Comparison of ENCODE assay signal across 27 mouse cellular contexts in genomic region chr12:109604982-109605721, GRCm38 (mm10). TPM values are rescaled to one million over a fixed set of nuclear protein-coding genes. Genes with fewer than 3 reads are reported as not detected.
DNase-seq lines count a peak whose midpoint lies in the region; ATAC-seq and TF ChIP-seq lines count a peak whose summit lies in the region.
"Had no signal": no experiment of that assay in that cellular context is flagged by ENCODE, and none has a peak within 500 bp of the region (broad histone marks: within the 10 kb centered on the region; RNA-seq: fewer than 3 reads in every experiment).

No protein-coding gene starts in this region.

- WGBS in forebrain, embryonic 12.5 days, result 56% methylated on average over 16 of the region's 16 CpGs
- 56% methylated on average over 16 of the region's 16 CpGs for WGBS in forebrain, embryonic 16.5 days
- 73% methylated on average over 16 of the region's 16 CpGs for WGBS in hindbrain, embryonic 10.5 days
- WGBS in hindbrain, postnatal 0 days, result 62% methylated on average over 16 of the region's 16 CpGs

- peaks cover 9% of the 10 kb centered on the region; the same call in 1 of the 2 replicates for H3K9me3 ChIP-seq in forebrain, embryonic 12.5 days
- H3K9me3 ChIP-seq in forebrain, embryonic 16.5 days (ENCODE audit: control insufficient read depth, low read length), result no peaks in the 10 kb centered on the region
- peaks cover 9% of the 10 kb centered on the region for H3K9me3 ChIP-seq in hindbrain, embryonic 10.5 days
- no peaks in the 10 kb centered on the region for H3K9me3 ChIP-seq in hindbrain, postnatal 0 days (ENCODE audit: low read length)
- H3K9me3 ChIP-seq: intestine, embryonic 15.5 days; liver, embryonic 13.5 days; lung, embryonic 15.5 days; midbrain, embryonic 15.5 days had no signal

- DNase-seq in hindbrain, embryonic 10.5 days (ENCODE audit: low spot score), result no peak
- no peak for DNase-seq in hindbrain, postnatal 0 days (ENCODE audit: low spot score)
- DNase-seq in testis, postnatal 10 days (ENCODE audit: low spot score), result peak; percentile 24
- DNase-seq in testis, postnatal 14 days (ENCODE audit: low spot score), result no peak
- no peak for DNase-seq in cerebellum, adult 11-12 months
- DNase-seq: adrenal gland, postnatal 36 days; cerebellum, adult 18-20 months; cerebellum, postnatal 25 days; embryo, embryonic 11 days; gastrocnemius, postnatal 25 days; heart, postnatal 14 days; kidney, adult 9 months; kidney, postnatal 25 days; layer of hippocampus, adult 9-11 months; left cerebral cortex, postnatal 4 days; liver, embryonic 13.5 days; right cerebral cortex, postnatal 14 days; spleen, adult 18-20 months had no signal

- peaks cover 37% of the 10 kb centered on the region for H3K4me1 ChIP-seq in forebrain, embryonic 12.5 days
- H3K4me1 ChIP-seq in forebrain, embryonic 16.5 days (replicated peaks; ENCODE audit: control insufficient read depth, insufficient read depth, low read length), result no peaks in the 10 kb centered on the region
- H3K4me1 ChIP-seq in hindbrain, embryonic 10.5 days (replicated peaks), result peaks cover 40% of the 10 kb centered on the region
- H3K4me1 ChIP-seq in hindbrain, postnatal 0 days (ENCODE audit: insufficient read depth, low read length), result no peaks in the 10 kb centered on the region
- H3K4me1 ChIP-seq: liver, embryonic 13.5 days had no signal

- no peak overlapping the region for H3K4me3 ChIP-seq in forebrain, embryonic 12.5 days (replicated peaks)
- H3K4me3 ChIP-seq in forebrain, embryonic 16.5 days (replicated peaks; ENCODE audit: low read length), result no peak overlapping the region
- H3K4me3 ChIP-seq in hindbrain, embryonic 10.5 days, result no peak overlapping the region
- no peak overlapping the region for H3K4me3 ChIP-seq in hindbrain, postnatal 0 days (ENCODE audit: low read length)
- H3K4me3 ChIP-seq: intestine, embryonic 15.5 days; left cerebral cortex, adult 2 months; liver, embryonic 13.5 days; lung, embryonic 15.5 days; midbrain, embryonic 15.5 days; myocyte had no signal

- H3K27me3 ChIP-seq in forebrain, embryonic 12.5 days, result 0 out of 2 replicates have a peak, but pooled peaks cover 3% of the 10 kb centered on the region
- H3K27me3 ChIP-seq in forebrain, embryonic 16.5 days (replicated peaks; ENCODE audit: control insufficient read depth, insufficient read depth, low read length), result no peaks in the 10 kb centered on the region
- no peaks in the 10 kb centered on the region; the same call in 1 of the 2 replicates for H3K27me3 ChIP-seq in hindbrain, embryonic 10.5 days (ENCODE audit: insufficient read depth, poor library complexity, severe bottlenecking)
- no peaks in the 10 kb centered on the region for H3K27me3 ChIP-seq in hindbrain, postnatal 0 days (ENCODE audit: insufficient read depth, low read length)
- H3K27me3 ChIP-seq: CH12.LX; intestine, embryonic 15.5 days; liver, embryonic 13.5 days; lung, embryonic 15.5 days; midbrain, embryonic 15.5 days had no signal

- no peak overlapping the region for H3K9ac ChIP-seq in forebrain, embryonic 12.5 days
- H3K9ac ChIP-seq in forebrain, embryonic 16.5 days (replicated peaks; ENCODE audit: low read depth, low read length), result no peak overlapping the region
- no peak overlapping the region for H3K9ac ChIP-seq in hindbrain, postnatal 0 days (replicated peaks; ENCODE audit: low read length)
- H3K9ac ChIP-seq: intestine, embryonic 15.5 days; liver, embryonic 13.5 days; lung, embryonic 15.5 days; midbrain, embryonic 15.5 days had no signal

- TF ChIP-seq CTCF in hindbrain, postnatal 0 days (IDR thresholded peaks at IDR 0.05; ENCODE audit: low read depth), result no peak

- H3K27ac ChIP-seq in forebrain, embryonic 12.5 days, result peak overlapping the region; percentile 46; the same call in 1 of the 2 replicates
- H3K27ac ChIP-seq in forebrain, embryonic 16.5 days (ENCODE audit: low read length), result no peak overlapping the region
- H3K27ac ChIP-seq in hindbrain, embryonic 10.5 days, result peak overlapping the region; percentile 40
- H3K27ac ChIP-seq in hindbrain, postnatal 0 days, result no peak overlapping the region
- H3K27ac ChIP-seq: intestine, embryonic 15.5 days; left cerebral cortex, adult 2 months; liver, embryonic 13.5 days; lung, embryonic 15.5 days; midbrain, embryonic 15.5 days had no signal

- ATAC-seq in forebrain, embryonic 12.5 days (ENCODE audit: low FRiP score), result no peak
- no peak for ATAC-seq in forebrain, embryonic 16.5 days
- ATAC-seq in hindbrain, postnatal 0 days, result no peak
- ATAC-seq: intestine, embryonic 15.5 days; midbrain, embryonic 15.5 days had no signal

- peaks cover 76% of the 10 kb centered on the region for H3K36me3 ChIP-seq in forebrain, embryonic 12.5 days (replicated peaks)
- H3K36me3 ChIP-seq in forebrain, embryonic 16.5 days (ENCODE audit: control insufficient read depth, insufficient read depth), result peaks cover 16% of the 10 kb centered on the region
- peaks cover 91% of the 10 kb centered on the region for H3K36me3 ChIP-seq in hindbrain, embryonic 10.5 days
- H3K36me3 ChIP-seq in hindbrain, postnatal 0 days (ENCODE audit: insufficient read depth, low read length), result peaks cover 13% of the 10 kb centered on the region; the same call in 1 of the 2 replicates

- H3K4me2 ChIP-seq in forebrain, embryonic 12.5 days, result no peak overlapping the region
- H3K4me2 ChIP-seq in forebrain, embryonic 16.5 days (ENCODE audit: low read length), result no peak overlapping the region
- no peak overlapping the region for H3K4me2 ChIP-seq in hindbrain, postnatal 0 days (ENCODE audit: low read depth, low read length)
- H3K4me2 ChIP-seq: intestine, embryonic 15.5 days; liver, embryonic 13.5 days; lung, embryonic 15.5 days; midbrain, embryonic 15.5 days had no signal

RNA-seq across cellular contexts. Expression of gene Rtl1, which starts 5.0 kb away (rescaled TPM):
- polyA plus RNA-seq in forebrain, embryonic 12.5 days (2016; fragmentation: Nextera tagmentation; extraction: Ambion mirVana), result 1.4 and 1.6 TPM in 2 replicates
- 0.72 and 1.2 TPM in 2 replicates for polyA plus RNA-seq in forebrain, embryonic 16.5 days (2015; fragmentation: Nextera tagmentation; extraction: Ambion mirVana)
- polyA plus RNA-seq in hindbrain, embryonic 10.5 days (2016; fragmentation: Nextera tagmentation; extraction: Ambion mirVana), result 0.63 and 0.73 TPM in 2 replicates
- 1.4 and 1.9 TPM in 2 replicates for total RNA-seq in hindbrain, postnatal 0 days (2014; rRNA removed)
- 0.81 and 1.3 TPM in 2 replicates for polyA plus RNA-seq in hindbrain, postnatal 0 days (2015; fragmentation: Nextera tagmentation; extraction: Ambion mirVana)
- total RNA-seq: CH12.LX; gastrocnemius, postnatal 25 days; neutrophil, adult 5-6 weeks had no signal
- polyA plus RNA-seq: myocyte had no signal

Comparison
In these comparisons a context has a peak if more than half of its experiments do, and no peak if none do; other contexts are left out.
1. H3K27ac ChIP-seq: peak in forebrain, embryonic 12.5 days (single experiment) and hindbrain, embryonic 10.5 days (single experiment); none in forebrain, embryonic 16.5 days (single experiment) and hindbrain, postnatal 0 days (single experiment).